Comparison of ENCODE assay signal across 9 mouse cellular contexts in genomic region chr11:68719096-68719648, GRCm38 (mm10). TPM values are rescaled to one million over a fixed set of nuclear protein-coding genes. Genes with fewer than 3 reads are reported as not detected.
A peak's percentile ranks its signal among the peaks of the same experiment; 100 is the strongest.
DNase-seq lines count a peak whose midpoint lies in the region; ATAC-seq and TF ChIP-seq lines count a peak whose summit lies in the region.
"Had no signal": no experiment of that assay in that cellular context is flagged by ENCODE, and none has a peak within 500 bp of the region (broad histone marks: within the 10 kb centered on the region; RNA-seq: fewer than 3 reads in every experiment).

No protein-coding gene starts in this region.

- ATAC-seq in midbrain, embryonic 12.5 days (ENCODE audit: low FRiP score, low read depth), result no peak
- no peak for ATAC-seq in midbrain, embryonic 11.5 days (ENCODE audit: low FRiP score)
- ATAC-seq in lung, postnatal 0 days, result peak; percentile 49; the same call in 1 of the 2 replicates
- ATAC-seq in megakaryocyte, adult 5-6 weeks (ENCODE audit: poor library complexity, severe bottlenecking), result no peak

- H3K36me3 ChIP-seq in midbrain, embryonic 12.5 days, result peaks cover 39% of the 10 kb centered on the region
- H3K36me3 ChIP-seq in midbrain, embryonic 11.5 days (ENCODE audit: control insufficient read depth, insufficient read depth, low read length), result peaks cover 6% of the 10 kb centered on the region
- no peaks in the 10 kb centered on the region for H3K36me3 ChIP-seq in lung, postnatal 0 days (ENCODE audit: insufficient read depth, low read length)

- no peaks in the 10 kb centered on the region for H3K27me3 ChIP-seq in midbrain, embryonic 12.5 days
- no peaks in the 10 kb centered on the region for H3K27me3 ChIP-seq in midbrain, embryonic 11.5 days (ENCODE audit: control insufficient read depth, insufficient read depth, low read length)
- no peaks in the 10 kb centered on the region for H3K27me3 ChIP-seq in lung, postnatal 0 days (replicated peaks; ENCODE audit: insufficient read depth, low read length)

- no peaks in the 10 kb centered on the region for H3K9me3 ChIP-seq in midbrain, embryonic 12.5 days
- H3K9me3 ChIP-seq in midbrain, embryonic 11.5 days (ENCODE audit: control insufficient read depth, low read length), result no peaks in the 10 kb centered on the region
- no peaks in the 10 kb centered on the region for H3K9me3 ChIP-seq in lung, postnatal 0 days (ENCODE audit: low read length)

- no peak for TF ChIP-seq POLR2A in brain, embryonic 14.5 days (IDR thresholded peaks at IDR 0.05; ENCODE audit: borderline replicate concordance, extremely low read depth, insufficient read depth, insufficient read length, poor library complexity, severe bottlenecking)

- no peak overlapping the region for H3K9ac ChIP-seq in midbrain, embryonic 12.5 days (replicated peaks)
- H3K9ac ChIP-seq in midbrain, embryonic 11.5 days (ENCODE audit: low read length), result no peak overlapping the region
- H3K9ac ChIP-seq in lung, postnatal 0 days (replicated peaks; ENCODE audit: low read depth), result no peak overlapping the region

- H3K4me3 ChIP-seq in midbrain, embryonic 12.5 days, result no peak overlapping the region
- H3K4me3 ChIP-seq in midbrain, embryonic 11.5 days (ENCODE audit: low read depth, low read length), result no peak overlapping the region
- no peak overlapping the region for H3K4me3 ChIP-seq in lung, postnatal 0 days (ENCODE audit: low read depth, low read length)

- WGBS in midbrain, embryonic 12.5 days, result 76% methylated on average over 4 of the region's 4 CpGs
- WGBS in midbrain, embryonic 11.5 days, result 86% methylated on average over 4 of the region's 4 CpGs
- WGBS in lung, postnatal 0 days, result 73% methylated on average over 4 of the region's 4 CpGs

- TF ChIP-seq EP300 in lung, postnatal 0 days (IDR thresholded peaks at IDR 0.05), result no peak

- H3K4me1 ChIP-seq in midbrain, embryonic 12.5 days, result peaks cover 23% of the 10 kb centered on the region
- H3K4me1 ChIP-seq in midbrain, embryonic 11.5 days (ENCODE audit: control insufficient read depth, insufficient read depth, low read length), result peaks cover 9% of the 10 kb centered on the region
- H3K4me1 ChIP-seq in lung, postnatal 0 days (ENCODE audit: insufficient read depth, low read depth, low read length), result no peaks in the 10 kb centered on the region

- no peak overlapping the region for H3K4me2 ChIP-seq in midbrain, embryonic 12.5 days (replicated peaks)
- H3K4me2 ChIP-seq in midbrain, embryonic 11.5 days, result no peak overlapping the region
- no peak overlapping the region for H3K4me2 ChIP-seq in lung, postnatal 0 days (replicated peaks; ENCODE audit: low read depth, low read length)

- intact Hi-C loops in heart, postnatal 10 days (cut with DNase I), result no loop called here

- 0 out of 2 replicates have a peak overlapping the region, but pooled peaks have one; percentile 22 for H3K27ac ChIP-seq in midbrain, embryonic 12.5 days (replicated peaks)
- no peak overlapping the region; the same call in 1 of the 2 replicates for H3K27ac ChIP-seq in midbrain, embryonic 11.5 days (ENCODE audit: low read depth, low read length)
- H3K27ac ChIP-seq in lung, postnatal 0 days (ENCODE audit: low read length), result no peak overlapping the region
- H3K27ac ChIP-seq: macrophage had no signal

- no peak for DNase-seq in midbrain, embryonic 11.5 days (ENCODE audit: low spot score, missing footprints)
- peak; percentile 66 for DNase-seq in brain, embryonic 14.5 days (ENCODE audit: low read depth)
- DNase-seq in heart, postnatal 10 days, result peak; percentile 85 to 87
- DNase-seq in lung, postnatal 0 days (ENCODE audit: low spot score), result peak; percentile 41
- DNase-seq in urinary bladder, adult 18-20 months (ENCODE audit: low spot score in 2 of 2), result no peak
- no peak for DNase-seq in layer of hippocampus, postnatal 36 days

- TF ChIP-seq CTCF in brain, embryonic 14.5 days (IDR thresholded peaks at IDR 0.05; ENCODE audit: borderline replicate concordance, extremely low read depth, insufficient read depth, insufficient read length), result no peak
- 0 out of 2 replicates have a peak, but pooled peaks have one; percentile 1 for TF ChIP-seq CTCF in lung, postnatal 0 days (IDR thresholded peaks at IDR 0.05)

RNA-seq across cellular contexts. Expression of gene Myh10, which starts 27.8 kb away (rescaled TPM):
- polyA plus RNA-seq in midbrain, embryonic 12.5 days (2016; fragmentation: Nextera tagmentation; extraction: Ambion mirVana), result 164 and 167 TPM in 2 replicates
- polyA plus RNA-seq in midbrain, embryonic 11.5 days (2014; fragmentation: Nextera tagmentation; extraction: Ambion mirVana), result 139 and 141 TPM in 2 replicates
- 141 and 189 TPM in 2 replicates for polyA plus RNA-seq in brain, embryonic 14.5 days (2012; rRNA removed)
- total RNA-seq in heart, postnatal 10 days (2021), result 100 to 1,000 TPM in 1 of 2 experiments, 10 to 100 TPM in 1; 79.4 to 100 TPM
- 51.8 and 60.5 TPM in 2 replicates for polyA plus RNA-seq in lung, postnatal 0 days (2015; fragmentation: Nextera tagmentation; extraction: Ambion mirVana)
- total RNA-seq in layer of hippocampus, postnatal 36 days (2021), result 100 to 1,000 TPM; 140 to 143 TPM
- 1.6 and 1.9 TPM in 2 replicates for total RNA-seq in megakaryocyte, adult 5-6 weeks (2015)
- total RNA-seq in megakaryocyte, adult 5-6 weeks (2017), result 0.59 and 1.5 TPM in 2 replicates

Comparison
In these comparisons a context has a peak if more than half of its experiments do, and no peak if none do; other contexts are left out.
1. DNase-seq: peak in brain, embryonic 14.5 days (single experiment), heart, postnatal 10 days (2 of 2) and lung, postnatal 0 days (single experiment); none in midbrain, embryonic 11.5 days (single experiment), urinary bladder, adult 18-20 months (0 of 2) and layer of hippocampus, postnatal 36 days (0 of 2).